Mouse (Mus musculus): ENCODE data around the gene Plekha7. TPM values are rescaled to one million over a fixed set of nuclear protein-coding genes. Genes with fewer than 3 reads are reported as not detected.

Plekha7 gene
- polyA plus RNA-seq, 1 experiment: 38.2 TPM

DNA sequence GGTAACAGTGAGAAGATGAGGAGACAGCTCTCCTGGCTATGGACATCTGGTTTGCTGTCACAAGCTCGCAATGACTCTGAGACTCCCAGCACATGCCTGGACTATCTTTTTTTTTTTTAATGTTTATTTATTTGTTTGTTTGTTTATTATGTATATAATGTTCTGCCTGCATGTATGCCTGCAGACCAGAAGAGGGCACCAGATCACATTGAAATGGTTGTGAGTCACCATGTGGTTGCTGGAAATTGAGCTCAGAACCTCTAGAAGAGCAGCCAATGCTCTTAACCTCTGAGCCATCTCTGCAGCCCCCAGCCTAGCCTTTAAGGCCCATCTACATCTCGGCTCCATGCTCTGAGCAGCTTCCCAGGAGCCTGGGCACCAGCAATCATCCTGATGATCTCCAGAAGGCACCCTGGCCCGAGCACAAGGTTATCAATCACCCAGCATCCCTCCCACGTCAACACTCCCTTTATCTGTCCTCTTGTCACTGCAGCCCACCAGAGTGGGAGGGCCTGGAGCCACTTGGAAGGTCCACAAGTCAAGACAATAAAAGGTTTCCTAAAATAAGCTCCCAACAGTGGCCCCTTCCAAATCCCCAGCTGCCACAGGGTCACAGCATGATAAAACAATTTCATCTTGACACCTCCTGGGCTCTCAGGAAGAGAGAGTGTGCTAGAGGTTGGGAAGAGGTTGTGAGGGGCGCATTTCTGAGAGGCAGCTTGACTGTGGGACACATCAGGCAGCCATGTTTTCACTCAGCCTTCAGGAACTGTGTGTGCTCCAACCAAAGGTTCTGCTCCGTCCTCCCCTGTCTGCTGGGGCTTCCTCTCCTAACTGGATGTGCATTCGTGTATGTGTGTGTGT, 63.6 kb downstream of the Plekha7 start:
- peaks cover 2% of the 10 kb centered on the region for H3K4me1 ChIP-seq (ENCODE audit: control insufficient read depth, insufficient read depth, insufficient read length, low read length)
- H3K27me3 ChIP-seq (ENCODE audit: control insufficient read depth, insufficient read depth, low read length): no peaks in the 10 kb centered on the region
- no peak overlapping the region for H3K4me3 ChIP-seq (ENCODE audit: low read depth, low read length)
- WGBS: 84% methylated on average over 7 of the region's 7 CpGs
- TF ChIP-seq CTCF (IDR thresholded peaks at IDR 0.05; ENCODE audit: extremely low read depth, insufficient read length, insufficient replicate concordance, low read depth, low read length): peak; percentile 13; the same call in 1 of the 2 replicates
- no peak for TF ChIP-seq POLR2A (IDR thresholded peaks at IDR 0.05; ENCODE audit: low read depth, low read length)
- no peaks in the 10 kb centered on the region for H3K36me3 ChIP-seq (ENCODE audit: control insufficient read depth, insufficient read depth, low read length)
- no peak overlapping the region for H3K27ac ChIP-seq (ENCODE audit: insufficient read depth, low read depth, low read length)

DNA sequence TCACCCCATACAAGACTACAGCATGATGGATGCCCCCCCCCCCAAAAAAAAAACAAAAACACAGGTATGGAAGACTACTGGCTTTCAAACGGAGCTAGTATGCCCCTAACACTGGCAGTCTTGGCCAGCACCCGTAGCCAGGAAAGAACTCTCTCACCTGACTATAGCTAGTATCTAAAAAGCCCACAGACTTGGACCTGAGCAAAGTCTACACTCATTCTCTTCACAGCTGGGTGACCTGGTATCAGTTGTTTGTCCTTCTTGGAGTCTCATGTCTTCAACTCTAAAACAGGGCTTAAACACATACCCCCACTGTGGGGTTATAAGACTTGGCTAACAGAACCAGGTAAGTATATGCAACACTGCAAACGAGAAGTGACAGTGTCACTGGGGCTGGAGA, 65.4 kb downstream of the Plekha7 start:
- Histone ChIP-seq H3K27ac (ENCODE audit: insufficient read depth, low read depth, low read length) (no peak overlapping the region), H3K36me3 (ENCODE audit: control insufficient read depth, insufficient read depth, low read length) (no peaks in the 10 kb centered on the region), H3K27me3 (ENCODE audit: control insufficient read depth, insufficient read depth, low read length) (no peaks in the 10 kb centered on the region), H3K4me1 (ENCODE audit: control insufficient read depth, insufficient read depth, insufficient read length, low read length) (peaks cover 3% of the 10 kb centered on the region), H3K4me3 (ENCODE audit: low read depth, low read length) (no peak overlapping the region)
- WGBS: 36% methylated on average over 3 of the region's 3 CpGs
- no peak for TF ChIP-seq CTCF (IDR thresholded peaks at IDR 0.05; ENCODE audit: extremely low read depth, insufficient read length, insufficient replicate concordance, low read depth, low read length)
- TF ChIP-seq POLR2A (IDR thresholded peaks at IDR 0.05; ENCODE audit: low read depth, low read length): no peak

DNA sequence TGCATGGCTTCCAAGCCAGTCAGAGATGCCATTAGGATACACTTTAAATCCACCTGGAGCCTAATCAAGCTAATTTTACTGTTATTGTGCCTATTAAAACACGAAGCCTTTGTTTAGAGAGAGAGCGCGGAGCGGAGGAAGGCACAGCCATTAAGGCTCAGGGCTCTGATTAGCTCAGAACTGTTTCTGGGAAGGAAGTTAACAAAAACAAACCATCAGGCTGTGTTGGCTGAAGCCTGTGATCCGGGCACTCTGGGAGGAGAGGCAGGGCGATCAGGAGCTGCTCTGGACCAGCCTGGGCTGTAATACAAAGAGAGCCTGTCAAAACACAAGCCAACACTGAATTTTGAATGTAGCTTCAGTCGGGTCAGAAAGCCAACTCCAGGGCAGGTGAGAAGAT, 66.6 kb downstream of the Plekha7 start:
- Histone ChIP-seq H3K4me3 (ENCODE audit: low read depth, low read length) (no peak overlapping the region), H3K27me3 (ENCODE audit: control insufficient read depth, insufficient read depth, low read length) (no peaks in the 10 kb centered on the region), H3K4me1 (ENCODE audit: control insufficient read depth, insufficient read depth, insufficient read length, low read length) (peaks cover 12% of the 10 kb centered on the region), H3K36me3 (ENCODE audit: control insufficient read depth, insufficient read depth, low read length) (no peaks in the 10 kb centered on the region), H3K27ac (ENCODE audit: insufficient read depth, low read depth, low read length) (no peak overlapping the region)
- WGBS: 42% methylated on average over 7 of the region's 7 CpGs
- no peak for TF ChIP-seq POLR2A (IDR thresholded peaks at IDR 0.05; ENCODE audit: low read depth, low read length)
- no peak for TF ChIP-seq CTCF (IDR thresholded peaks at IDR 0.05; ENCODE audit: extremely low read depth, insufficient read length, insufficient replicate concordance, low read depth, low read length)

DNA sequence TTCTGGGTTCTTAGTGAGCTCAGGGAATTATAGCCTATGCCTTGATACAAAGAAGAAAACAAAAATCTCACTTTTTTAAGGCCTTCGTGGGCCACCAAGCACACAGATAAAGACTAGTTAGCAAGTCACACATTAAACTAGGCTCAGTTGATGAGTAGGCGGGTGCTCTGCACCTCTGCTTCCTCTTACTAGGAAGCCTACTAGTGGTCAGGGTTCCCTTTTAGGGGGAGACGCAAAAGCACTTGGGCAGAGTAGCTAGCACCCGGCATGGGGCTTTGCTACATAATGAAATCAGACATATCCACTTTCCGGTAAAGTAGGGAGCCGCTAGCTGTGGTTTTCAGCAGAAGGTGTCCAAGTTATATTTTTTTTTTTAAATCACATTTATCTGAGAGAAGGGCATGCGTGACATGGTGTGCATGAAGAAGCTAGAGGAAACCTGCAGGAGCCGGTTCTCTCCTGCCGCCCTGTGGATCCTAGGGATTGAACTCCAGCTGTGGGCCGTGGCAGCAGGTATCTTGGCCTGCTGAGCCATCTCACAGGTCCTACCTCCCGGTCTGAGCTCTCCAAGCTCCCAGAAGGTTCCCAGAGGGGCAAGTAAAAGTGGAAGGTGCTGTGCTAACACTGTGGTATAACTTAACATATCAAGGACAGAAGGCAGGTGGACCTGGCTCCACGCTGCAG, 67.2 kb downstream of the Plekha7 start:
- WGBS: 80% methylated on average over 12 of the region's 12 CpGs
- TF ChIP-seq POLR2A (IDR thresholded peaks at IDR 0.05; ENCODE audit: low read depth, low read length) (no peak), CTCF (IDR thresholded peaks at IDR 0.05; ENCODE audit: extremely low read depth, insufficient read length, insufficient replicate concordance, low read depth, low read length) (no peak)
- Histone ChIP-seq H3K27ac (ENCODE audit: insufficient read depth, low read depth, low read length) (no peak overlapping the region), H3K36me3 (ENCODE audit: control insufficient read depth, insufficient read depth, low read length) (no peaks in the 10 kb centered on the region), H3K4me3 (ENCODE audit: low read depth, low read length) (no peak overlapping the region), H3K4me1 (ENCODE audit: control insufficient read depth, insufficient read depth, insufficient read length, low read length) (peaks cover 17% of the 10 kb centered on the region), H3K27me3 (ENCODE audit: control insufficient read depth, insufficient read depth, low read length) (no peaks in the 10 kb centered on the region)

- no peak overlapping the region for H3K27ac ChIP-seq (ENCODE audit: insufficient read depth, low read depth, low read length)
- H3K4me3 ChIP-seq (ENCODE audit: low read depth, low read length): no peak overlapping the region
- H3K27me3 ChIP-seq (ENCODE audit: control insufficient read depth, insufficient read depth, low read length): no peaks in the 10 kb centered on the region
- H3K4me1 ChIP-seq (ENCODE audit: control insufficient read depth, insufficient read depth, insufficient read length, low read length): peaks cover 20% of the 10 kb centered on the region
- no peak for TF ChIP-seq CTCF (IDR thresholded peaks at IDR 0.05; ENCODE audit: extremely low read depth, insufficient read length, insufficient replicate concordance, low read depth, low read length)
- TF ChIP-seq POLR2A (IDR thresholded peaks at IDR 0.05; ENCODE audit: low read depth, low read length): no peak
- no peaks in the 10 kb centered on the region for H3K36me3 ChIP-seq (ENCODE audit: control insufficient read depth, insufficient read depth, low read length)
- WGBS: 90% methylated on average over 4 of the region's 4 CpGs
Observed at GRCm38 (mm10) chr7:116240353-116240752, 67.8 kb downstream of the Plekha7 start.

DNA sequence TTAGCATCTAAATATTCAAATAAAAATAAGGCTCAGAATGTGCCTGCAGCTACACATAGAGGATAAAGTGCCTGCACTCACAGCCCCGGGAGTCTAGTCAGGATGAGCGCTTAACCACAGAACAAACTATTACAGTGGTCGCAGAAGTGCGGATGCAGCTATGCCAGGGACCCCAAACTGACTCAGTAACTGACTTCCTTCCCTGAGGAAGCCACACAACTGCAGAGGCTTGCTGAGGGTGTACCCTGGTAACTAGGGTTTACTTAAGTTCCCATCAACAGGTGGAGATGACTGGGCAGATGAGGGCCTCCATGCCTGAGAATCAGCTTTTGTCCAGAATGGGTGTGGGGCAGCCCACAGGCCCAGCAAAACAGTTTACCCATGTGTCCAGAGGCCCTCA, 69.9 kb downstream of the Plekha7 start:
- H3K36me3 ChIP-seq (ENCODE audit: control insufficient read depth, insufficient read depth, low read length): no peaks in the 10 kb centered on the region
- H3K27ac ChIP-seq (ENCODE audit: insufficient read depth, low read depth, low read length): no peak overlapping the region
- TF ChIP-seq POLR2A (IDR thresholded peaks at IDR 0.05; ENCODE audit: low read depth, low read length) (no peak), CTCF (IDR thresholded peaks at IDR 0.05; ENCODE audit: extremely low read depth, insufficient read length, insufficient replicate concordance, low read depth, low read length) (no peak)
- WGBS: 75% methylated on average over 4 of the region's 4 CpGs
- H3K4me1 ChIP-seq (ENCODE audit: control insufficient read depth, insufficient read depth, insufficient read length, low read length): peaks cover 20% of the 10 kb centered on the region
- H3K4me3 ChIP-seq (ENCODE audit: low read depth, low read length): no peak overlapping the region
- H3K27me3 ChIP-seq (ENCODE audit: control insufficient read depth, insufficient read depth, low read length): no peaks in the 10 kb centered on the region

Data from small intestine, adult 2 months (tissue).